Mouse (Mus musculus): ENCODE results near the gene Akap6. TPM values are rescaled to one million over a fixed set of nuclear protein-coding genes. Genes with fewer than 3 reads are reported as not detected.
A peak's percentile ranks its signal among the peaks of the same experiment; 100 is the strongest.

Gene Akap6
- polyA plus RNA-seq, 1 experiment from 2014 or later = 23.6 TPM

DNA sequence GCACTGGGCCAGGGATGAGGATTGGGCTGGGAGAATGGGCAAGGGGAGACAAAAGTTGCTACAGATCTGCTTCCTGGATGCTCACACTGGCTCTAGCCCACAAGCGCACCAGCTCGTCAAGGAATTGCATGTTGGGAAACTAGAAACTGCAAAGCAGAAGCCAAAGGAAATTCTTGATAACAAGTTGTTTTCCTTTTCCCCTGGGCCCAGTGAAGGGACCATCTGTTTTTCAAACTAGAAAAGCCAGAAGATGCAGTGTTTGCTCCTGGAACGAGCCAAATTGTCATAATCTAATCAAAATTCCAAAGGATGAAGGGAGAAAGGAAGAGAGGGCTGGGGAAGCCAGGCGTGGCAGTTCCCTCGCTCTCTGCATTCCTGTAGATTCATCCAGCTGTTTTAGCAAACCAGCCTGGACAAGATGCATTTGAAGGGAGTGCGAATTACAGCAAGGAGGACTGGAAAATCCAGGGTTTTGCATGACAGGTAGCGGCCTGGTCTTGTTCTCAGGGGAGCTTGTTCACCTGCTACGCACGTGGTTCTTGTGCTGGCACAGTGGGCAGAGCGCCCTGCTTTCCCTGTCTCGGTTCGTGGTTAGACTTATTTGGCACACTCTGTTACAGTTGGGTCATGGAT is 136.8 kb downstream of the Akap6 start:
- Histone ChIP-seq H3K27me3 (ENCODE audit: control insufficient read depth, insufficient read depth, low read depth, low read length) (no peaks in the 10 kb centered on the region), H3K4me2 (ENCODE audit: low read length) (no peak overlapping the region), H3K27ac (ENCODE audit: low read length) (peak overlapping the region; percentile 44; the same call in 1 of the 2 replicates), H3K9ac (ENCODE audit: low read depth, low read length) (no peak overlapping the region), H3K36me3 (ENCODE audit: control insufficient read depth, insufficient read depth, low read length) (no peaks in the 10 kb centered on the region), H3K4me1 (ENCODE audit: control insufficient read depth, insufficient read depth, low read length) (peaks cover 34% of the 10 kb centered on the region), H3K4me3 (ENCODE audit: low read depth, low read length) (no peak overlapping the region), H3K9me3 (replicated peaks; ENCODE audit: control insufficient read depth, low read length, poor library complexity, severe bottlenecking) (no peaks in the 10 kb centered on the region)
- ATAC-seq = 0 out of 2 replicates have a peak, but pooled peaks have one; percentile 40
- WGBS = 57% methylated on average over 12 of the region's 12 CpGs

DNA sequence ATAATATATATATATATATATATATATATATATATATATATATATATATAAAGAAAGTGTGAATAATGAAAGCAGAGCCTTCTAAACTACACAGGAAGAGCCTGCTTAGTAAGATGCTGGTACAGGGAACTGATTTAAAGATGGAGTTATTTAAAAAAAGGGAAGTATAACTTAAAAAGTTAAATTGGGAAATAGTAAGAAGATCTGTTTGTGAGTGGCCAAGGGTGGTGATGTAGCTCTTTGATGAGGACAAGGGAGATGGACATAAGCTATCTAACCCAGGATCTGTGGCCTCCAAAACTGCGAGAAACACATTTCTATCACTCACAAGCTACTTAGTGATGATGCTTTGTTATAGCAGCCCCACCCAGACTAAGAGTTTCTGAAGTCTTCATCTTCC is 146.8 kb downstream of the Akap6 start:
- Histone ChIP-seq H3K9me3 (replicated peaks; ENCODE audit: control insufficient read depth, low read length, poor library complexity, severe bottlenecking) (no peaks in the 10 kb centered on the region), H3K27ac (ENCODE audit: low read length) (no peak overlapping the region), H3K4me1 (ENCODE audit: control insufficient read depth, insufficient read depth, low read length) (peaks cover 4% of the 10 kb centered on the region; the same call in 1 of the 2 replicates), H3K27me3 (ENCODE audit: control insufficient read depth, insufficient read depth, low read depth, low read length) (no peaks in the 10 kb centered on the region), H3K9ac (ENCODE audit: low read depth, low read length) (no peak overlapping the region), H3K36me3 (ENCODE audit: control insufficient read depth, insufficient read depth, low read length) (no peaks in the 10 kb centered on the region), H3K4me3 (ENCODE audit: low read depth, low read length) (no peak overlapping the region), H3K4me2 (ENCODE audit: low read length) (no peak overlapping the region)
- WGBS = 97% methylated on average over 1 of the region's 1 CpGs
- no peak for ATAC-seq

DNA sequence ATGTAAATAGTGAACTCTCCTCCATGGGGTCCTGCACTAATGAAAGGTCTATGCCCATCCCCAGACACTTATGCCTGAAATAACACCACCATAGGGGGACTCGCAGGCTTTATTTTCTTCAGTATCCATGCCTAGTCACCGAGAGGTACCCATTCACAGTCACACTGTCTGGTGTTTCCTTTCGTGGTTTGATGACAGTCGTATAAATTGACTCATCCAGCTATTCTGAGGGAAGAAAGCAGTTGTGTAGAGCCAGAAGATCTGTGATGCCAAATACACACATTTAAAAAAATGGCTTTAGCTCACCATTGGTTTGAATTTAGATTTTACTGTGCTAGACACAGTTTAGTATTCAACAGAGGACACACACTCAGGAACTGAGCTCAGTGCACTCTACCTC is 147.8 kb downstream of the Akap6 start:
- H3K4me3 ChIP-seq (ENCODE audit: low read depth, low read length) = no peak overlapping the region
- no peaks in the 10 kb centered on the region for H3K36me3 ChIP-seq (ENCODE audit: control insufficient read depth, insufficient read depth, low read length)
- WGBS = 86% methylated on average over 4 of the region's 4 CpGs
- no peaks in the 10 kb centered on the region for H3K9me3 ChIP-seq (replicated peaks; ENCODE audit: control insufficient read depth, low read length, poor library complexity, severe bottlenecking)
- H3K9ac ChIP-seq (ENCODE audit: low read depth, low read length) = no peak overlapping the region
- H3K27ac ChIP-seq (ENCODE audit: low read length) = no peak overlapping the region; the same call in 1 of the 2 replicates
- H3K4me1 ChIP-seq (ENCODE audit: control insufficient read depth, insufficient read depth, low read length) = peaks cover 4% of the 10 kb centered on the region; the same call in 1 of the 2 replicates
- ATAC-seq = no peak
- no peak overlapping the region for H3K4me2 ChIP-seq (ENCODE audit: low read length)
- H3K27me3 ChIP-seq (ENCODE audit: control insufficient read depth, insufficient read depth, low read depth, low read length) = no peaks in the 10 kb centered on the region

- H3K9me3 ChIP-seq (replicated peaks; ENCODE audit: control insufficient read depth, low read length, poor library complexity, severe bottlenecking) = no peaks in the 10 kb centered on the region
- H3K9ac ChIP-seq (ENCODE audit: low read depth, low read length) = no peak overlapping the region
- H3K4me2 ChIP-seq (ENCODE audit: low read length) = no peak overlapping the region
- no peak overlapping the region for H3K4me3 ChIP-seq (ENCODE audit: low read depth, low read length)
- H3K4me1 ChIP-seq (ENCODE audit: control insufficient read depth, insufficient read depth, low read length) = peaks cover 4% of the 10 kb centered on the region; the same call in 1 of the 2 replicates
- no peaks in the 10 kb centered on the region for H3K36me3 ChIP-seq (ENCODE audit: control insufficient read depth, insufficient read depth, low read length)
- WGBS = 48% methylated on average over 14 of the region's 14 CpGs
- ATAC-seq = peak; percentile 69
- no peak overlapping the region for H3K27ac ChIP-seq (ENCODE audit: low read length)
- H3K27me3 ChIP-seq (ENCODE audit: control insufficient read depth, insufficient read depth, low read depth, low read length) = no peaks in the 10 kb centered on the region
Observed at GRCm38 (mm10) chr12:52847830-52848518, 148.8 kb downstream of the Akap6 start.

- H3K4me1 ChIP-seq (ENCODE audit: control insufficient read depth, insufficient read depth, low read length) = peaks cover 4% of the 10 kb centered on the region; the same call in 1 of the 2 replicates
- no peaks in the 10 kb centered on the region for H3K27me3 ChIP-seq (ENCODE audit: control insufficient read depth, insufficient read depth, low read depth, low read length)
- H3K4me3 ChIP-seq (ENCODE audit: low read depth, low read length) = no peak overlapping the region
- H3K36me3 ChIP-seq (ENCODE audit: control insufficient read depth, insufficient read depth, low read length) = no peaks in the 10 kb centered on the region
- no peak overlapping the region for H3K27ac ChIP-seq (ENCODE audit: low read length)
- no peak overlapping the region for H3K4me2 ChIP-seq (ENCODE audit: low read length)
- no peaks in the 10 kb centered on the region for H3K9me3 ChIP-seq (replicated peaks; ENCODE audit: control insufficient read depth, low read length, poor library complexity, severe bottlenecking)
- 70% methylated on average over 7 of the region's 7 CpGs for WGBS
- no peak overlapping the region for H3K9ac ChIP-seq (ENCODE audit: low read depth, low read length)
- ATAC-seq = no peak; the same call in none of the 2 replicates
Observed at GRCm38 (mm10) chr12:52848519-52848855, 149.3 kb downstream of the Akap6 start.

DNA sequence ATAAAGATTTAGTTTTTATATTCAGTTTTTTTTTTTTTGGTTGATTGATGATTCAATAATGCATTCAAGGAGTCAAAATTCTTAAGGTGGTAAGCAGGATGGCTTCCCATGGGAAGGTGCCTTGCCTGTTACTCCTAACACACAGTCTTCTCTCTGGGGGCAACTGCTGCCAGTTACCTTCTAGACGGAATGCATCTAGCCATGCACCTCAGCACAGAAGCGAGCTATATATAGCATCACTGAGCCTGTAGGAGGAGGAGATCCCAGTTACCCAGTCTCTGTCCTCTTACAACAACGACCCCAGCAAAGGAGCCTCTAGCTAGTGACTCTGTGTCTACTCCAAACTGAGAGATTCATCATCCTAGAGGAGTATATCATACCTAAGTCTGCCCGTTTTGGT is 150.1 kb downstream of the Akap6 start:
- no peaks in the 10 kb centered on the region for H3K27me3 ChIP-seq (ENCODE audit: control insufficient read depth, insufficient read depth, low read depth, low read length)
- no peaks in the 10 kb centered on the region for H3K36me3 ChIP-seq (ENCODE audit: control insufficient read depth, insufficient read depth, low read length)
- 73% methylated on average over 4 of the region's 4 CpGs for WGBS
- no peak overlapping the region for H3K4me3 ChIP-seq (ENCODE audit: low read depth, low read length)
- no peak overlapping the region for H3K27ac ChIP-seq (ENCODE audit: low read length)
- no peak overlapping the region for H3K4me2 ChIP-seq (ENCODE audit: low read length)
- H3K4me1 ChIP-seq (ENCODE audit: control insufficient read depth, insufficient read depth, low read length) = peaks cover 4% of the 10 kb centered on the region; the same call in 1 of the 2 replicates
- no peak for ATAC-seq
- no peak overlapping the region for H3K9ac ChIP-seq (ENCODE audit: low read depth, low read length)
- H3K9me3 ChIP-seq (replicated peaks; ENCODE audit: control insufficient read depth, low read length, poor library complexity, severe bottlenecking) = no peaks in the 10 kb centered on the region

DNA sequence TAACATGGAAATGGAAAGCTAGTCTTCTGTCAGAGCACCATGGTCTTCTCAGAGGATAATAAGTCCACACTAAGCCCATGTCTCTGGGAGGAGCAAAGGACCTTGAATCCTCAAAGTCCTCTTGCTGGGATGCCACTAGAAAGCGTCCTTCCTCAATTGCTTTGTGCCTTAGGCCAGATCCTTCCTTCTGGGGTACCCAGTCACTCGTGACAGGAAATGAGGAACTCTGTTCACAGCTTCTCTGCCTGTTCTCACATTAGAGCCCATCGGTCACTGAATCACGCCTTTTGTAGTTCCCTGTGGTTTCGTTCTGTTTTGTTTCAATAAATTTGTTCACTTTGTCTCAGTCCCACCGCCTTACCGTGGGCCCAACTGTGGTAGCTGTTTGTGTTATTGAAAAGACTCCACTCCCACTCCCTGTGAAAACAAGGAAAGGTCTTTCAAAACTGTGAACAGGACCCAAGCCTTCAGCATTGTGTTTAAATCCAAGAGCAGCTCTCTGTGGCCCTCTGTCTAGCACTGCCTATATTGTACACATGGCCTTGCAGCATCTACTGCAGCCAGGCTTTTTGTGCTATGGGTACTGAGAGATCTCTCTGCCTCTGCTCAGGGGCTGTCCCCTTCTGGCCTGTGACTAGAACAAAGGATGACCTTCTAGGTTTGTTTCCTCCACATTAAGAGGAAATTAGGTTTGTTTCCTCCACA is 151.3 kb downstream of the Akap6 start:
- Histone ChIP-seq H3K4me3 (ENCODE audit: low read depth, low read length) (no peak overlapping the region), H3K9me3 (replicated peaks; ENCODE audit: control insufficient read depth, low read length, poor library complexity, severe bottlenecking) (no peaks in the 10 kb centered on the region), H3K27me3 (ENCODE audit: control insufficient read depth, insufficient read depth, low read depth, low read length) (no peaks in the 10 kb centered on the region), H3K4me2 (ENCODE audit: low read length) (no peak overlapping the region), H3K9ac (ENCODE audit: low read depth, low read length) (no peak overlapping the region), H3K27ac (ENCODE audit: low read length) (no peak overlapping the region; the same call in none of the 2 replicates), H3K36me3 (ENCODE audit: control insufficient read depth, insufficient read depth, low read length) (no peaks in the 10 kb centered on the region), H3K4me1 (ENCODE audit: control insufficient read depth, insufficient read depth, low read length) (peaks cover 4% of the 10 kb centered on the region; the same call in 1 of the 2 replicates)
- no peak for ATAC-seq
- 60% methylated on average over 7 of the region's 7 CpGs for WGBS

DNA sequence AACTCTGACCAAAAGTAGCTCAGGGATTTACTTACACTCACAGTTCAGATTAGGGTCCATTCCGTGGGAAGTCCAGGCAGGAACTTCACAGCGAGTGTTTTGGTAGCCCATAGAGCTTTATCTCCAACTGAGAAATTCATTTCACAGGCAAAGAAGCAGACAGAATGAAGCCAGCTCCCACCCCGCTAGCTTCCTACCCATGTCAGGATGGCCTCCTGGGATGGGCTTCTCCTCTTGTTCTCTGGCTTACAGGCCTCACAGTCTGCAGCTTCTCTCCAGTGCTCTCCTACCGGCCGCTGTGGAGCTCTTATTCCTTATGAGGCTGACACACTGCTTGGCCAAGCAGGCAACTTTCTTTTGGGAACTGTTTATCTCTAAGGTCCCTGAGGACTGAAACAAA is 152.0 kb downstream of the Akap6 start:
- Histone ChIP-seq H3K9ac (ENCODE audit: low read depth, low read length) (no peak overlapping the region), H3K36me3 (ENCODE audit: control insufficient read depth, insufficient read depth, low read length) (no peaks in the 10 kb centered on the region), H3K9me3 (replicated peaks; ENCODE audit: control insufficient read depth, low read length, poor library complexity, severe bottlenecking) (no peaks in the 10 kb centered on the region), H3K4me3 (ENCODE audit: low read depth, low read length) (no peak overlapping the region), H3K27me3 (ENCODE audit: control insufficient read depth, insufficient read depth, low read depth, low read length) (no peaks in the 10 kb centered on the region), H3K27ac (ENCODE audit: low read length) (no peak overlapping the region; the same call in 1 of the 2 replicates), H3K4me2 (ENCODE audit: low read length) (no peak overlapping the region), H3K4me1 (ENCODE audit: control insufficient read depth, insufficient read depth, low read length) (peaks cover 4% of the 10 kb centered on the region; the same call in 1 of the 2 replicates)
- WGBS = 60% methylated on average over 5 of the region's 5 CpGs
- ATAC-seq = no peak

DNA sequence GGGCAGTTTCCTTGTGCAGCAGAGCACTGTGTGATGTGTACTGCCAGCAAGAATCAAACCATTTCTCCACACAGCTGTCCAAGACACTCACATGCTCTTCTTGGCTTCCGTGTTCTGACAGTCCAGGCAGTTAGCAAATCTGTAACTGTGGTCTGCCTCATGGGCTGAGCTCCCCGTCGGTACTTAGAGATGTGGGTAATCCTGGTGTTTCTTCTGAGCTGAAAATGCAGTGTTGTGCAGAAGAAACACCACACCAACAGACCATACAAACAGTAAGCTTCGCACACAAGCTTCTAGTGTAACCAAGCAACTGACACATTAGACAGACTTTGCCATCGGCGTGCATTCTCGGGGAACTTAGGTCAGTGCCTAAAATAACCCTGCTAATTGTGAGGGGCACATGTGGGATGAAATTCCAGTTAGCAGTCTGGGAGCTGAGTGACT is 155.1 kb downstream of the Akap6 start:
- Histone ChIP-seq H3K9ac (ENCODE audit: low read depth, low read length) (no peak overlapping the region), H3K27me3 (ENCODE audit: control insufficient read depth, insufficient read depth, low read depth, low read length) (no peaks in the 10 kb centered on the region), H3K4me2 (ENCODE audit: low read length) (no peak overlapping the region), H3K4me3 (ENCODE audit: low read depth, low read length) (no peak overlapping the region), H3K4me1 (ENCODE audit: control insufficient read depth, insufficient read depth, low read length) (0 out of 2 replicates have a peak, but pooled peaks cover 2% of the 10 kb centered on the region), H3K9me3 (replicated peaks; ENCODE audit: control insufficient read depth, low read length, poor library complexity, severe bottlenecking) (no peaks in the 10 kb centered on the region), H3K36me3 (ENCODE audit: control insufficient read depth, insufficient read depth, low read length) (no peaks in the 10 kb centered on the region), H3K27ac (ENCODE audit: low read length) (no peak overlapping the region)
- WGBS = 79% methylated on average over 7 of the region's 7 CpGs
- no peak for ATAC-seq
